Mouse (Mus musculus): ENCODE results near the gene Pgm1.

GRCm38 (mm10) chr4:99970097-99970496, 40.9 kb downstream of the Pgm1 start:
- no peak for TF ChIP-seq CTCF (IDR thresholded peaks at IDR 0.05)
- TF ChIP-seq EP300 (IDR thresholded peaks at IDR 0.05) = no peak
